Mouse (Mus musculus): ENCODE measurements around the gene Prickle2.

Gene Prickle2

GRCm38 (mm10) chr6:92667544-92667943, 38.4 kb downstream of the Prickle2 start:
- no peak for DNase-seq (ENCODE audit: extremely low spot score)

DNA sequence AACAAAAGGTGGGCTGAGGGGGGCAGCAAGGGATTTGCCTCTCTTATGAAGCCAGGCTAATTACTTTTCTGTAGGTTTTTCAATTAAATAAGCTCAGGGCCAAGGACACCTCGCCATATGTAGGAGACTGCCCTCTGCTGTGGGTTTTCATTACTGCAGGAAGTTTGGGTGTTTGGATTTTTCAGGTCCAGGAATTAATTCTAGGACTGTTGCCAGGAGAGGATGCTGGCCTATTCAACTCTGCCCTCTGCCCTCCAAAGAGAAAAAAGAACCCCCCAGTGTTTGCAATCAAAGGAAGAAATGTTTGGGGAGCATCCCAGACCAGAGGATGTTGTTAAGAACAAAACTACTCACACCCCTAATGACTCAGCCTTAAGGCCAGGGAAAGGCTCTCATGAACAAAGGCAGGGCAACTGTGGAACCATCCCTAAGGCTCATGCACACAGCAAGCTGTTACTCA, 40.4 kb downstream of the Prickle2 start:
- DNase-seq (ENCODE audit: extremely low spot score): peak; percentile 68

GRCm38 (mm10) chr6:92663885-92664284, 42.1 kb downstream of the Prickle2 start:
- no peak for DNase-seq (ENCODE audit: extremely low spot score)

DNA sequence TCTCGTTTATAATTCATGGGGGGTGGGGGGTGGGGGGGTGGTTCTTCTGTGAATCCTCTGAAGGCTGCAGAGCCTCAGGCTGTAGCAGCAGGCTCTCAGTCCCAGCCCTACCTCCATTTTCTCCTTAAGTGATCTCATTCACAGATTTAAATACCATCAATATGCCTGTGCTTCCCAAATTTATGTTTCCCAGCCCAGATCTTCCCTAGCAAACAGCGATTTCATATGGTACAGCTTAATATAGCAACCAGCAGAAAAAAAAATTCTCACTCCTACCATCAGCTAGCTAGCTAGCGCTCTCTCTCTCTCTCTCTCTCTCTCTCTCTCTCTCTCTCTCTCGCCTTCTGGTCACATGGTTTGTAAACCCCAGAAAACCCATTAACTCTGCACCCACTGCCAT, 42.5 kb downstream of the Prickle2 start:
- no peak for DNase-seq (ENCODE audit: extremely low spot score)

DNA sequence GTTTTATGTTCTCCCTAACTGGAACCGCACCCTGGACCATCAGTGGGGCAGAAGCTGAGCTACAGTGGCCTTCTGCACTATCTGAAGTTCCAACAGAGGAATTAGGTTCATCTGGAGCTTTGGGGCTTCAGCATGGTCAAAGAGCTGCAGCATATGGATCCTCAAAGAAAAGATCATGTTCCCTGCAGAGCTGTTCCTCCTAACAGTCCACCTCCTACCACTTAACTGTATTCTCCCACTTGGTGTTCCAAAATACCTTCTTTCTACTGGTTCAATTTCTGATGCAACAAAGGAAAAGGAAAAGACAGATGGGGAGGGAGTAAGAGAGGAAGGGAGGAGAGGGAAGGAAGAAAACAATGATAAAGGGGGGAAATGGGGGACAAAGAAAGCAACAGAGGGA, 56.9 kb downstream of the Prickle2 start:
- DNase-seq (ENCODE audit: extremely low spot score): no peak

- no peak for DNase-seq (ENCODE audit: extremely low spot score)
Measured at GRCm38 (mm10) chr6:92648571-92648970, 57.4 kb downstream of the Prickle2 start.

- no peak for DNase-seq (ENCODE audit: extremely low spot score)
Measured at GRCm38 (mm10) chr6:92642929-92643328, 63.0 kb downstream of the Prickle2 start.

DNA sequence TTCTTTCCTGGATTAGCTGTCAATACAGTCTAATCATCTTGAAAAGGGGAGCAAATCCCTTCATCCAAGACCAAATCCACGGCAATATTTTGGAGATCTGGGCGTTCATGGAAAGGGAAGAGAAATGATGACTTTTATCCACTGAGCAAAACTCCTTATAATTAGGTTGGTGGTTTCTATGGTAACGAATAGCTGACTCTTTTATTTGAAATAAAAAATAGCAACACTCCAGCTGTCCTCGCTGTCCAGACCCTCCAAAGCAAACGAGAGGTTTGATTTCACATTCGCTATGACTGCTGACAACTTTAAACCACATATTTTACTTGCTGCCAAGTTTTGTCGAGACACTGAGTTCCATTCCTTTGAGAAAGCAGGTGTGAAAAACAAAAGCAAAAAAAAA, 64.0 kb downstream of the Prickle2 start:
- no peak for DNase-seq (ENCODE audit: extremely low spot score)

- DNase-seq (ENCODE audit: extremely low spot score): no peak
Measured at GRCm38 (mm10) chr6:92640896-92641295, 65.1 kb downstream of the Prickle2 start.

DNA sequence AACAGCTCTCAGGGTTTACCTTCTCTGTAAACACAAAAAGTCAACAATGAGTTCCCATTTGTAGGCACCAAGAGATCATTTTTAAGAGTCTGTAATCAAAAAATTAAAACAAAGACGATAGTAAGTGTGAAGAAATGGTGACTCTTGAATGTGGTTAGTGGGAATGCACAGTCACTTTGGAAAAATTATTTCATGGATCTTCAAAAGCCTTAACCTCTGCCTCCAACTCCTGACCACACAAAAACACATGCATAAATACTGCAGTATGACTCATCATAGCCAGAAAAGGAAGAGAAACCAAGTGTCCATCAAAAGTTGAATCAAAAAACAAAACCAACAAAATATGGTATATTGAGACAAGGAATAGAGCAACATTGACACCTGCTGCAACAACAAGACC, 69.5 kb downstream of the Prickle2 start:
- no peak for DNase-seq (ENCODE audit: extremely low spot score)

DNA sequence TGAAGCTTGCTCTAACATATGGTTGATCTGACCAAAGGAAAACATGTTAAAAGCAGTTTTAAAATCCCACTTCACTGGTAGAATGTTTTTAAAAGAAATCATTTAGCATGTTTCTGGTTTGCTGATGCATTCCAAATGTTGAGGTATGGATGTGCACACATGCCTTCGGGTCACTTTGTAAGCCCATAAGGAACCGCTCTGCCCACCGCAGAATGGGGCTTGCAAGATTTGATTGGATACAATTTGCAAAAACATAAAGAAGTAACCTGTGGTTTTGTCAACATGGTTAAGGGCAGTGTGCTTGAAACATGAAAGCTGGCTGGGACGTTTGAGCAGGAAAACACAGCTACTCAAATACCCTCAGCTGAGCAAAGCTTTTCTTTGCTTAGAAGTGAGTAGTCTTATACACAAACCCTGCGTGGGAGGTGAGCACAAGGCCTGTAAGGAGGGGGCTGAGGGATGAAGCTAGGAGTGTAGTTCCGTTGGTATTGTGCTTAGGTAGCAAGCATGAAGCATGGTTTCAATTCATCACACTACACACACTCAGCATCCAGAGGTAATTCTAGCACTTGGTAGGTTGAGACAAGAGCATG, 71.0 kb downstream of the Prickle2 start:
- no peak for DNase-seq (ENCODE audit: extremely low spot score)

DNA sequence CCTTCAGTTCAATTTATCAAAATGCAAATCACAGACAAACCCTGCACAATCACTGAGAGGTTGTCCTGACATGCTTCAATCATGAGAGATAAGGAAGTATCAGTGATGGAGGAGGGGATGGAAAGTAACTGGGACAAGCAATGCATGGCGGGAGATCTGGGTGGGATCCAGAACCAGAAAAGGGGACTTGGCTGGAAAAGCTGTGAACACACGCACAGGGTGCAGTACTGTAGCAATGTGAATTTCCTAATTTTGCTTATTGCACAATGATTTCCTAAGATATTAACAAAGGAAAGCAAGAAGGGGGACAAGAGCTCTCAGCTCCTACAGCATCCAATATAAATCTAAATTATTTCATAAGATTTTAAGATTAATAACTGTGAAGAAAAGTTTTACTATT, 75.0 kb downstream of the Prickle2 start:
- no peak for DNase-seq (ENCODE audit: extremely low spot score)

DNA sequence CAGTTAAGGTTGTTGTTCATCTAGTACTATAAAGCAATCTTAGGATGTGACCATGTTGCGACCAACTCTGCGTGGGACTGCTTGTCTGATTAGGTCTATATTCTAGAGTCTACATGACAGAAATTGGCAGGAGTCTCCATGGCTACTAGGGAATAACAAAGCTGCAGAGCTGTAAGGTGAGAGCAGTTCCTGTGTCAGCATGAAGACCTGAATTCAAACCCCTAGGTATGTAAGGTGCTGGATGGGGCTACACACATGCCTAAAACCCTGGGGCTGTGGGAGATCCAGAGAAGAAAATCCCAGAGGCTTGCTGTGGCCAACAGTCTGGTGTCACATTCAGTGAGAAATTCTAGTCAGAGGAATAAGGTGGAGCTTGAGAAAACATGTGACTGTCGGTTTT, 78.2 kb downstream of the Prickle2 start:
- no peak for DNase-seq (ENCODE audit: extremely low spot score)

- DNase-seq (ENCODE audit: extremely low spot score): no peak
Measured at GRCm38 (mm10) chr6:92627048-92627617, 78.8 kb downstream of the Prickle2 start.

DNA sequence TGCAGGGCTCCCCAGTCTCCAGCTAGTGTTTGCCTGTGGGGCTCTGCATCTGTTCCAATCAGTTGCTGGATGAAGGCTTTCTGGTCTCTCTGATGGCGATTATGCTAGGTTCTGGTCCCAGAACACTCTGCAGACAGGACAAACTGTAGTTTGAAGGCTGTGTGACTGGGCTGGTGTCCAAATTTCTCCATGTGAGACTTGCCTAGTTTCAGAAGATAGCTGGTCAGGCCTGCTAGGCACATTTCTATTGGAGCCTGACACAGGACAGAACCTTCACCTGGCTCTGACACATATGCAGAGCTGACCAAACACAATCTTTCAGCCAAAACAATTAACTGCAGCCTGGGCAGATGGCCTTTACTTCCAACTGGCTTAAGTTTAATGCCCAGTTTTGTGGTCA, 80.0 kb downstream of the Prickle2 start:
- no peak for DNase-seq (ENCODE audit: extremely low spot score)

- no peak for DNase-seq (ENCODE audit: extremely low spot score)
Measured at GRCm38 (mm10) chr6:92624306-92624705, 81.6 kb downstream of the Prickle2 start.

GRCm38 (mm10) chr6:92617183-92617582, 88.8 kb downstream of the Prickle2 start:
- no peak for DNase-seq (ENCODE audit: extremely low spot score)

GRCm38 (mm10) chr6:92614771-92615170, 91.2 kb downstream of the Prickle2 start:
- DNase-seq (ENCODE audit: extremely low spot score): no peak

- DNase-seq (ENCODE audit: extremely low spot score): no peak
Measured at GRCm38 (mm10) chr6:92612151-92612769, 93.7 kb downstream of the Prickle2 start.

DNA sequence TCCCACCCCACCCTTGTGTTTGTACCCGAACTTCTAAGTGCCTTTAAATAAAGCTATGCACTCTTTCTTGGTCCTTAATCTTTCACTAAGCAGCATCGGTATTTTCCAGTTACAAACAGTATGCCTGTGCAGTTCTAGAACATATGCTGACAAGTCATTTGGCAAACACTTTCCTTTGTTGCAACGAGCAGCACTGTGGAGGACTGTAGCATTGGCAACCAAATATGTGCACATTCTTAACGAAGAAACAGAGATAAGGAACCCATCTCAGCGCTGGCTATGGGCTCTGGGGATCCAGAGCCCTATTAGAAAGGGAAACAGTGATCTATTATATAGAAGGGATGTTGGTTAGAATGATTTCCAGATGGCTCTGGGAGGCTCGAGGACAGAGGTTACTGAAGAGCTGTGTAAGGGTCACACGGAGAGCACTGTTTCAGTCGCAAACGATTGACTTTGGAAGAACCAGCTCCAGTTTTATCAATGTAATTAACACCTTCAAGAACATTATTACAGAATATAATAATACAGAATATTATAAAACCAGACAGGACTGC, 96.2 kb downstream of the Prickle2 start:
- no peak for DNase-seq (ENCODE audit: extremely low spot score)

DNA sequence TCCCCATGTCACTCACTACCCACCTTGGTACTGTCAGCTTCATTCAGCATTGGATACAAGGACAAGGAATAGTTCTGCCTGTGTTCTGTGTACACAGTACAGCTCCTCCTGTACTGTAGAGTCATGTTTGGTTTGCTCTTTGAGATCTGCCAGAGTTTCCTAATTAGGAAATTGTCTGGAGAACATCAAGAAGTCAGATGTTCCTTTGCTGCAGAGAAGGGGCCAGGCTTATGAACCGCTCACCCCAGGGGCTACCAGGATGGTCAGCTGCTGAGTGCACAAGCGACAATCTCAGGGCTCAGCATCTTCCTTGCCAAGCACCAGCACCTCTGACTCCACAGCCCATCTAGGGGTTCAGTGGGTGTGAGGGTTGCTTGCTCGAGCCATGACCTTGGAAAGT, 96.9 kb downstream of the Prickle2 start:
- no peak for DNase-seq (ENCODE audit: extremely low spot score)

- DNase-seq (ENCODE audit: extremely low spot score): no peak
Measured at GRCm38 (mm10) chr6:92605156-92605555, 100.8 kb downstream of the Prickle2 start.

DNA sequence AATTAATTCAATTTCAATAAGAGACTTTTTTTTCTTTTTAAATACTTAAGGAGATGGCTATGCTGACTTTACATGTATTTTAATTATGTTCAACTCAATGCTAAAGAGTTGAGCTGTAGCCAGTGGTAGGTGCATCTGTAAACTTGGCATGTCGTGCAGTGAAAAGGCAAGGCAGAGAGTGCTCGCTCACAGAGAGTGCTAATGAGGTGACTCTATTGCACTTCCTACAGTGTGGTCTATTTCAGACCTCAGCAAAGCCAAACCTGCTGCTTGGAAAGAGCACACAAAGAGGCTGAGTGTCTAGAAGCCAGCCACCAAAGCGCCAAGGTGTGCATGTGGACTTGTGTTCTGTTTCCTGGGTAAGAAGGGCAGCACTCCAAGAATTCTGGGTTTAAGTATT, 109.6 kb downstream of the Prickle2 start:
- no peak for DNase-seq (ENCODE audit: extremely low spot score)
